Mouse (Mus musculus): ENCODE measurements around the gene Clk4. TPM values are rescaled to one million over a fixed set of nuclear protein-coding genes. Genes with fewer than 3 reads are reported as not detected.

The Clk4 gene
- total RNA-seq (2015; ENCODE audit: low replicate concordance) = 117 and 126 TPM in 2 replicates
- 186 and 226 TPM in 2 replicates for total RNA-seq (2017; ENCODE audit: low replicate concordance)

DNA sequence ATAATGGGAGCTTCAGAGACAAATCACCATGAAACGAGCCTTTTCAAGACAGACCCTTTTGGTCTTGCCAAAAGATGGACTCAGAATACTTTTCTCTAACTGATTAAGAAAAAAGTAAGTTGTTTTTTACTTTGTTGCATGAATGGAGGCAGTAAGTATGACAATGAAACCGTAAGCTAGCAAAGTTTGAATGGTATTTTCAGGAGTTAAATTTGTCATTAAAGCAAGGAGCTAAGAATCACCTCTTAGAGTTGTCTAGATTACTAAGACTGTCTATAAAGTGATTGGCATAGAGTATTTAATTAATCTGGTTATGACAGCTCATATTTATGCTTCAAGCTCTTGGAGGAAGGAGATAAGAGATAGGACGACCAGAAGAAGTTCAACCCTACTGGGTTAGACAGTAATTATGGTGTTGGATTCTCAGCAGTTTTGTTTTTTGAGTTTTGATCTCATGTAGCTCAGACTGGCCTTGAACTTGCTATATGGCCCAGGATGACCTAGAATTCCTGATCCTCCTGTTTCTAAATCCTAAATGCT is at the start of gene Clk4:
Clk4 (plus strand) TSS at position 51 of the 540 bp plus-strand sequence.
- no peak for ATAC-seq (replicated peaks; ENCODE audit: low FRiP score, poor library complexity, severe bottlenecking)

DNA sequence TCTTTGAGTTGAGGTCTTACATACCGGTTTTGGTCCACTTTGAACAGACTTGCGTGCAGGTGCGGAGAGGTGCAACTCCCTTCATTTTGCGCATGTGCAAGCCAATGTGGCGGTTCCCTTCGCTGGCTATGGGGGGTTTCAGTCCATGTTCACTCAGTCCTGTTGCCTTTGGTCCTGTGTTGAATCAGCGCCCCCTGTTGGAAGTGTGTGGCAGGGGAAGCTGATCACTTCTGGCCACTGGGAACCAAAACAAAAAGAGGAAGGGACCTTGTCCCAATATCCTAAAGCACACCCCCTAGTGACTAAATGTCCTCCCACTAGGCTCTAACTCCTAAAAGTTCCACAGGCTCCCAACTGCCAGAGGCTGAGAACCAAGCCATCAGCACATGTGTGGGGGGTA is 47.5 kb upstream of the Clk4 start:
- no peak for ATAC-seq (replicated peaks; ENCODE audit: low FRiP score, poor library complexity, severe bottlenecking)

GRCm38 (mm10) chr11:51219396-51219980 is 42.0 kb upstream of the Clk4 start:
- ATAC-seq (replicated peaks; ENCODE audit: low FRiP score, poor library complexity, severe bottlenecking) = no peak

GRCm38 (mm10) chr11:51220308-51220707 is 41.2 kb upstream of the Clk4 start, which contains the start of gene Gm12569:
Gm12569 (plus strand) TSS chr11:51220473.
- no peak for ATAC-seq (replicated peaks; ENCODE audit: low FRiP score, poor library complexity, severe bottlenecking)

GRCm38 (mm10) chr11:51227104-51227503 is 34.4 kb upstream of the Clk4 start:
- no peak for ATAC-seq (replicated peaks; ENCODE audit: low FRiP score, poor library complexity, severe bottlenecking)

DNA sequence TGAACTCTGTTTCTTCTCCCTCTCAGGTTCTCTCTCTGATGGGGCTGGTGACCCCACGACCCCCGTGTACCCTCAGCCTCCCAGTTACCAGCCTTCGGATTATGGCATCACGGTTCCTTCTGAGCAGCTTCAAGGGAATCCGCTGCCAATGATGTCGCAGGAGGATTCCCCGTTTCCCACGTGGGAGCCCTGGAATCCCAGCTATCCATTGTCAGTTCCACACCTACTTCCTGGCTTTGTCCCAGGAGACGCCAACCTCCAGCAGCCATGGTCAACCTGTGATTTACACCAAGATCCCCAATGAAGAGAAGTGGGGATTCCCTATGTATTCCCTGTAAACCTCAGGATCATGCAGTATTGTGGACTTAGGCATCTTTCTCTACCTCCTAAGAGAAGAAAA is 26.9 kb upstream of the Clk4 start:
- ATAC-seq (replicated peaks; ENCODE audit: low FRiP score, poor library complexity, severe bottlenecking) = no peak

GRCm38 (mm10) chr11:51242897-51243296 is 18.6 kb upstream of the Clk4 start:
- ATAC-seq (replicated peaks; ENCODE audit: low FRiP score, poor library complexity, severe bottlenecking) = no peak

DNA sequence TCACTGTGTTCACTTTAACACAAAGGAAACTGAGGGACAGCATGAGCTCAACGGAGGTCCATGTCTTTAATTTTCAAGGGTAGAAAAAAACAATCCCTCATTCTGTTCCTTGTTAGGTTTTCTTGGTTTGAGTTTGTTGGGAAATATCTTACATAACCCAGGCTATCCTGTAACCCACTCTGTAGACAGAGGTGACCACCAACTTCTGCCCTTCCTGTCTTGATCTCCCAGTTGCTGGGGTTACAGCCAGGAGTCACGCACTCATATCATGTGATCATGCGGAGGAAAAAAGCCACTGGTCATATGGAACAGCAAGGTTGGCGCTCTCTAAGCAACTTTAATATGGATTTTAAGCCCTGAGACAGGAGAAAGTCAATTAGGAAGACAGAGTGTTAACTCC is 4.5 kb upstream of the Clk4 start:
- ATAC-seq (replicated peaks; ENCODE audit: low FRiP score, poor library complexity, severe bottlenecking) = no peak

- peak; percentile 92 for ATAC-seq (replicated peaks; ENCODE audit: low FRiP score, poor library complexity, severe bottlenecking)
These were observed 1.1 kb downstream of the Clk4 start, which contains the start of gene BC049762 for GRCm38 (mm10) chr11:51262342-51263285. BC049762 (minus strand) TSS chr11:51263046.

DNA sequence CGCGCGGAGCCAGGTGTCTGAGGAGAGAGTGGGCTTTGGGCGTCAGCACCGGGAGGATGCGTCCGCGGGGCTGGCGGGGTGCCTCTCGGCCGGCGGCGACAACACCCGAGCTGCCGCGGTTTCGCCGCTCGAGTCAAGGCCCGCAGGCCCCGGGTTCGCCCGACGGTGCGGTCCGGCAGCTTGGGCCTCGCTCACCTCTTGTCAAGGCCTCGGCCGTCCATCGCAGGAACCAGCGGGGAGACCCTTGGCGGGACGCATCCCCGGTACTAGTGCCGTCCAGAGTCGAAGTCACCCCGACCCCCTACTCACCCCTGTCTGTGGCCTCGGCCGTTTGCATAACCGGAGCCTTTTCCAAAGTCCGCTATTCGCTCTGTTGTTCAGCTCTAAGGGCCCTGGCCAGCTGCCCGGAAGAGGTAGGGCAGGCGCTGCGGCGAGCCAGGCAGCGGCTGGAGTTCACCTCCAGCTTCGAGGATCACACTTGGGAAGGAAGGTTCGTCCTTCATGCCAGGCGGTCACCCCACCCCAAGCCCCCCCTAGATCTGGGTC is 1.8 kb downstream of the Clk4 start:
- ATAC-seq (replicated peaks; ENCODE audit: low FRiP score, poor library complexity, severe bottlenecking) = peak; percentile 28

DNA sequence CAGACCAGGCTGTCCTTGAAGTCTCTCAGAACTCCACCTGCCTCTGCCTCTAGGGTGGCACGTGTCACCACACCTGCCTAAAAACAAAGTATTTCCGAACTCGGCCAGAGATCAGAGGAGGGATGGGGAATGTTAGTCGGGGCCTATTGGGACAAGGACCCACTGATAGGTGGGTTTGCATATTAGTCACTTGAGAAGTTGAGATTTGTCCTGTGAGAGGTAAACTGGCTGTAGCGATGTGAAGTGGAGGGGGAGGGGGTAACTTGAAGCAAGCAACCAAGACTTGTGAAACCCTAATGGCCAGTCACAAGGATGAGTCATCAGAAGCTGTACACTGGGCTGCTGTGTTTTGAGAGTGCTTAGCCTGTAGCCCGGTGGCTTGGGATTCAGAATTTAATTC is 2.8 kb downstream of the Clk4 start:
- ATAC-seq (replicated peaks; ENCODE audit: low FRiP score, poor library complexity, severe bottlenecking) = peak; percentile 58

DNA sequence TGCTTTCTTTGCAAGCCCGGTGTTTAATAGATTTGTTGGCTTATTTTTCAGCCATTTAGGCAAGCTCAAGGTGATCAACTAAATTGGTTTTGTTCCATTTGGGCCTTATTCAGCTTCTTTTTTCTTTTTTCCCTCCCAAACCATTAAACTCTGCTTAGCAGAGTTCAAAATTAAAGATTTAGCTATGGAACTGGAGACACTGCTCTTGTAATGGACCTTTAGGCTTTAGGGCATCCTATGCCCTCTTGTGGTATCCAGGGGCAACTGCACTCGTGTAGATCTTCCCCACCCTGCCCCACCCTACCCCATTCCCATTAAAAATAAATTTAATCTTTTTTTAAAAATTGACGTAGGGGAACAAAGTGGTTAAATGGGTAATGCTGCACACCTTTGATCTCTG is 3.8 kb downstream of the Clk4 start:
- 0 out of 2 replicates have a peak, but pooled peaks have one; percentile 42 for ATAC-seq (replicated peaks; ENCODE audit: low FRiP score, poor library complexity, severe bottlenecking)

- no peak for ATAC-seq (replicated peaks; ENCODE audit: low FRiP score, poor library complexity, severe bottlenecking)
These were observed 12.9 kb downstream of the Clk4 start for GRCm38 (mm10) chr11:51274418-51274817.

GRCm38 (mm10) chr11:51289564-51290041 is 28.1 kb downstream of the Clk4 start, which contains the start of gene Col23a1:
Col23a1 (plus strand) TSS chr11:51289920.
- ATAC-seq (replicated peaks; ENCODE audit: low FRiP score, poor library complexity, severe bottlenecking) = no peak

DNA sequence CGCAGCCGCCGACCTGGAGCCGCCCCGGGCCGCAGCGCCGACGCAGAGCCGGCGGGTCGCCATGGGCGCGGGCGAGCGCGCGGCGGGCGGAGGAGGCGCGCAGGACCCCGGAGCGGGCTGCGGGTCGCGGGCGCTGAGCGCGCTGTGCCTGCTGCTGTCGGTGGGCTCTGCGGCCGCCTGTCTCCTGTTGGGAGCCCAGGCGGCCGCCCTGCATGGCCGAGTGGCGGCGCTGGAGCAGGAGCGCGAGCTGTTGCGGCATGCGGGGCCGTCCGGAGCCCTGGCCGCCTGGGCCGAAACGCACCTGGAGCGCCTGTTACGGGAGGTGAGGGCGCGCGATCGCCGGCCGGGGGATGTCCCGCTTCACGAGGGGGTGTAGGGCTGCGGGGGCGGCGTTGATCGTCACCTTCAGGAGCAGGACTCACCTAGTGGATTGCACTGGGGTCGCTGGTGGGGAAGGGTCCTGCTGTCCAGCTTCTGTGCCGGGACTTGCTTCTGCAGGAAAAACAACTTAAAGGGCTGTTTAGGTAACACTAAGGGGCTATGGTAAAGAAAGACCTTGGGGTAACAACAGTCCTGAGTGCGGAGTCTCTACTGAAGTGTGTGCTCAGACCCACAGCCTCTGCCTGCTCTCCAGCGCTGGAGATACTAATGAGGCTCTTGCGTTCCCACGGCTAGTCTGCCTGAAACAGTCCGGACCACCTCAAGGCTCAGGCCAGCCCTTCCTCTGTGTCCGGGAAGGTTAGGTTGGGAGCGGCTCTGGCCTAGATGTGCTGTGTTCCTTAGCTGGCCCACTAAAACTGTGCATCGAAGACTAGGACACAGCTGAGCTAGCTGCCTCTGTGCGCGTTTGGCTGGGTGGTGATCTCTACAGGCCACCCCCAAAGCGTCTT is 28.8 kb downstream of the Clk4 start:
- no peak for ATAC-seq (replicated peaks; ENCODE audit: low FRiP score, poor library complexity, severe bottlenecking)

DNA sequence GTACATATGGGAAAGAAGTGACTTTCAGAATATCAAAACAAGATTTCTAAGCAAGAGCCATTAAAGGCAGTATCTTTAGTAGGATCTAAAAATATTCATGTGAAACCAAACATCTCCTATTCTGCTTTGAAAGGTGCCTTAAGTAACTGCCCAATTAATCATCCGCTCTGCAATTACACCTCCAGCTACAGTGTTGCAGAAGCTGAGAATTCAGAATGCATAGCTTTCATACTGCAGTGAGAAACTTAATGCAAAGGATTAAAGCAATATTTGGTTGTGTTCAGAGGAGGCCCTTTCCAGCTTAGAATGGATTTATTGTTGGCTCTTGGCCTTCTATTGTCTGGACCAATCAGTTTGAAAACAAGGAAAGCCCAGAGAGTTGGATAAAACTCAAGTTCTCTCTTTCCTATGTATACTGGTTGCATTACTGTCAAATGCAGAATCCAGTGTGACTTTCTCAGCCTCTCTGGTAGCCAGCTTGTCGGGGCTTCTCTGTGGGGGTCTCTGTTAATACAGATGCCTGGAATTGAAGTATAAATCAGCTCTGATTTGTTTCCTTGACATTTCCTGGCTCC is 32.5 kb downstream of the Clk4 start:
- ATAC-seq (replicated peaks; ENCODE audit: low FRiP score, poor library complexity, severe bottlenecking) = no peak

DNA sequence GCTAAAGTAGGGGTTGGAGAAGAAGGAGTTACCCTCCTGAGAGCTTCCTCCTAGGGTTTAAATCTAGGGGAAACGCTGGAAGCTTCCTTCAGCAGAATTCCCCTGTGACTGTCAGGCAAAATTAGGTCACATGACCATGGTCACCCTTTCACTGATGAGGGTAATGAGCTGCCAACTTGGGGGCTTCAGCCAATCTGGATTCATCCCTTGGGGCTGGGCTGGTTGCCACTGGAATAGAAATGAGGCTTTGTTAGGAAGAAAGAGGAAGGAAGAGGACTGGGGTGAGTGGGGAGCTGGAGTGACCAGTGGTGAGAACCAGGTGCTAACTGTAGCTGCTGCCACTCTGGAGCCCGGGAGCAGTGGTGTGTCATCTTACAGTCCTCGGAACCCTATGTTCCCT is 34.2 kb downstream of the Clk4 start:
- ATAC-seq (replicated peaks; ENCODE audit: low FRiP score, poor library complexity, severe bottlenecking) = no peak

GRCm38 (mm10) chr11:51298691-51299090 is 37.2 kb downstream of the Clk4 start:
- no peak for ATAC-seq (replicated peaks; ENCODE audit: low FRiP score, poor library complexity, severe bottlenecking)

GRCm38 (mm10) chr11:51302396-51302795 is 40.9 kb downstream of the Clk4 start:
- ATAC-seq (replicated peaks; ENCODE audit: low FRiP score, poor library complexity, severe bottlenecking) = no peak
